Mouse (Mus musculus) CH12.LX (cell line): ENCODE results near the gene Pgp.

ENCODE experiments used
- BHLHE40 ChIP-seq: IDR thresholded peaks from 2 replicates; pipeline ENCODE4 v1.6.1; 2011; ENCODE audit warnings: mild to moderate bottlenecking, low read depth, low read length, improper control_type of control experiment
- CHD1 ChIP-seq: IDR thresholded peaks from 2 replicates; pipeline ENCODE4 v1.6.1; 2012; ENCODE audit warnings: low read depth, low read length, improper control_type of control experiment, inconsistent platforms
- CTCF ChIP-seq, 2 experiments: IDR thresholded peaks in 1 of 2; conservative IDR thresholded peaks in 1 of 2; 2 replicates each; pipeline ENCODE4 v1.5.1; 2011 to 2012; ENCODE audit warnings: low read depth in 2 of 2, low read length in 2 of 2, improper control_type of control experiment in 1 of 2, inconsistent platforms in 1 of 2, mild to moderate bottlenecking in 1 of 2, moderate library complexity in 1 of 2
- NELFE ChIP-seq: IDR thresholded peaks from 2 replicates; pipeline ENCODE4 v1.6.1; 2011; ENCODE audit warnings: low read depth, low read length, improper control_type of control experiment
- POLR2A ChIP-seq: IDR thresholded peaks from 2 replicates; pipeline ENCODE4 v1.6.1; 2011; ENCODE audit warnings: low read depth, mild to moderate bottlenecking, improper control_type of control experiment, low read length
- POLR2AphosphoS2 ChIP-seq: IDR thresholded peaks from 2 replicates; pipeline ENCODE4 v1.6.1; 2011; ENCODE audit warnings: low read depth, low read length, improper control_type of control experiment
- USF1 ChIP-seq: IDR thresholded peaks from 2 replicates; pipeline ENCODE4 v1.6.1; 2014; ENCODE audit warnings: low read depth, mild to moderate bottlenecking, inconsistent platforms, low read length, improper control_type of control experiment
- USF2 ChIP-seq: conservative IDR thresholded peaks from 2 replicates; pipeline ENCODE4 v1.6.1; 2011; ENCODE audit warnings: low read depth, low read length, improper control_type of control experiment
- ZC3H11A ChIP-seq: IDR thresholded peaks from 2 replicates; pipeline ENCODE4 v1.6.1; 2012; ENCODE audit warnings: low read depth, mild to moderate bottlenecking, inconsistent platforms, low read length, improper control_type of control experiment

GRCm38 (mm10) chr17:24504085-24504484 lies 33.9 kb downstream of the Pgp start:
- TF ChIP-seq USF1 = no peak
- no peak for TF ChIP-seq CTCF (conservative IDR thresholded peaks at IDR 0.05 in 1 of 2, IDR thresholded peaks at IDR 0.05 in 1 of 2; ENCODE audit: low read depth in 2 of 2, low read length in 2 of 2)
- no peak for TF ChIP-seq USF2
- no peak for TF ChIP-seq NELFE
- no peak for TF ChIP-seq BHLHE40
- no peak for TF ChIP-seq POLR2A
- TF ChIP-seq POLR2AphosphoS2 = no peak
- no peak for TF ChIP-seq ZC3H11A
- TF ChIP-seq CHD1 = no peak
